Mouse (Mus musculus) midbrain, embryonic 16.5 days (tissue): ENCODE results near the gene Nhlrc1. TPM values are rescaled to one million over a fixed set of nuclear protein-coding genes. Genes with fewer than 3 reads are reported as not detected.

Experiments used
- ATAC-seq: fragments of 200-750 bp; cut with Nextera tagmentation; 2 replicates; pipeline ENCODE4 v1.8.0; 2017; ENCODE audit warnings: moderate TSS enrichment
- H3K27ac ChIP-seq: fragments of 300-500 bp; sonication (generic); 2 replicates; pipeline ENCODE4 v1.5.1; 2014; ENCODE audit warnings: mild to moderate bottlenecking, low read length, mixed read lengths
- H3K27me3 ChIP-seq: fragments of 300-500 bp; sonication (generic); 2 replicates; pipeline ENCODE4 v1.6.1; 2014; ENCODE audit warnings: low read depth, low read length, mixed read lengths; ENCODE audit not compliant: control insufficient read depth, insufficient read depth
- H3K36me3 ChIP-seq: fragments of 300-500 bp; sonication (generic); 2 replicates; pipeline ENCODE4 v1.6.1; 2014; ENCODE audit warnings: mild to moderate bottlenecking, low read length, moderate library complexity, mixed read lengths; ENCODE audit not compliant: control insufficient read depth, insufficient read depth
- H3K4me1 ChIP-seq: fragments of 300-500 bp; sonication (generic); 2 replicates; pipeline ENCODE4 v1.6.1; 2014; ENCODE audit warnings: mild to moderate bottlenecking, low read length, mixed read lengths; ENCODE audit not compliant: control insufficient read depth, insufficient read depth
- H3K4me2 ChIP-seq: fragments of 300-500 bp; sonication (generic); 2 replicates; pipeline ENCODE4 v1.6.1; 2014; ENCODE audit warnings: mild to moderate bottlenecking, low read length, mixed read lengths
- H3K4me3 ChIP-seq: fragments of 300-500 bp; sonication (generic); 2 replicates; pipeline ENCODE4 v1.5.1; 2014; ENCODE audit warnings: low read depth, mild to moderate bottlenecking, low read length, moderate library complexity, mixed read lengths
- H3K9ac ChIP-seq: fragments of 300-500 bp; sonication (generic); 2 replicates; pipeline ENCODE4 v1.6.1; 2014; ENCODE audit warnings: low read depth, low read length, mixed read lengths
- H3K9me3 ChIP-seq: fragments of 300-500 bp; sonication (generic); replicated peaks from 2 replicates; pipeline ENCODE4 v1.6.1; 2014; ENCODE audit warnings: mild to moderate bottlenecking, low read length, mixed read lengths; ENCODE audit not compliant: control insufficient read depth, poor library complexity, severe bottlenecking
- WGBS: fragments of 180-500 bp; shearing (Covaris S2); extraction: QIAGEN DNeasy Blood & Tissue Kit; methylation state at CpG from one replicate; pipeline ENCODE4 v1.1.7; 2014; 5-methylcytosine and 5-hydroxymethylcytosine counted together
- polyA plus RNA-seq: library from polyadenylated mRNA; unstranded; fragments of >200 nt; fragmentation: Nextera tagmentation; extraction: Ambion mirVana; gene quantifications from 2 replicates; pipeline ENCODE4 v1.2.1, GENCODE M21; 2015

Gene Nhlrc1
- polyA plus RNA-seq, result 19.3 and 19.9 TPM in 2 replicates

- 2% methylated on average over 63 of the region's 73 CpGs for WGBS
- no peaks in the 10 kb centered on the region for H3K36me3 ChIP-seq
Observed at GRCm38 (mm10) chr13:47014334-47015194, at the start of gene Nhlrc1. TSS of gene Nhlrc1 (minus strand) at chr13:47014850.

GRCm38 (mm10) chr13:47063985-47064760, 49.5 kb upstream of the Nhlrc1 start:
- no peak overlapping the region for H3K9ac ChIP-seq
- H3K27ac ChIP-seq, result no peak overlapping the region
- no peaks in the 10 kb centered on the region for H3K27me3 ChIP-seq
- no peaks in the 10 kb centered on the region for H3K4me1 ChIP-seq
- 86% methylated on average over 15 of the region's 15 CpGs for WGBS
- ATAC-seq, result no peak
- no peak overlapping the region for H3K4me2 ChIP-seq
- no peak overlapping the region for H3K4me3 ChIP-seq
- H3K9me3 ChIP-seq, result no peaks in the 10 kb centered on the region
- peaks cover 37% of the 10 kb centered on the region for H3K36me3 ChIP-seq

More at GRCm38 (mm10) chr13:47014334-47015194, at the start of gene Nhlrc1:
- ATAC-seq, result peak; percentile 92
- peak within 1 kb of the TSS; percentile 67 for H3K4me3 ChIP-seq
- no peaks in the 10 kb centered on the region for H3K27me3 ChIP-seq
- peaks cover 8% of the 10 kb centered on the region; the same call in 1 of the 2 replicates for H3K9me3 ChIP-seq
- peak within 1 kb of the TSS; percentile 99 for H3K4me2 ChIP-seq
- no peak within 1 kb of the TSS for H3K27ac ChIP-seq
- peak within 1 kb of the TSS; percentile 72 for H3K9ac ChIP-seq
- peaks cover 4% of the 10 kb centered on the region; the same call in 1 of the 2 replicates for H3K4me1 ChIP-seq

- no peak overlapping the region for H3K4me3 ChIP-seq
- WGBS, result 95% methylated on average over 17 of the region's 17 CpGs
- H3K36me3 ChIP-seq, result peaks cover 38% of the 10 kb centered on the region
- no peak overlapping the region for H3K27ac ChIP-seq
- H3K9me3 ChIP-seq, result no peaks in the 10 kb centered on the region
- ATAC-seq, result no peak
- no peaks in the 10 kb centered on the region for H3K4me1 ChIP-seq
- no peaks in the 10 kb centered on the region for H3K27me3 ChIP-seq
- H3K9ac ChIP-seq, result no peak overlapping the region
- H3K4me2 ChIP-seq, result no peak overlapping the region
Observed at GRCm38 (mm10) chr13:47062756-47063155, 48.1 kb upstream of the Nhlrc1 start.

- no peak overlapping the region for H3K27ac ChIP-seq
- no peak overlapping the region for H3K4me2 ChIP-seq
- 90% methylated on average over 5 of the region's 5 CpGs for WGBS
- H3K4me1 ChIP-seq, result no peaks in the 10 kb centered on the region
- no peak overlapping the region for H3K9ac ChIP-seq
- no peak for ATAC-seq
- H3K36me3 ChIP-seq, result peaks cover 27% of the 10 kb centered on the region
- H3K9me3 ChIP-seq, result no peaks in the 10 kb centered on the region
- H3K27me3 ChIP-seq, result no peaks in the 10 kb centered on the region
- H3K4me3 ChIP-seq, result no peak overlapping the region
Observed at GRCm38 (mm10) chr13:47056781-47057180, 42.1 kb upstream of the Nhlrc1 start.

GRCm38 (mm10) chr13:47056126-47056525, 41.5 kb upstream of the Nhlrc1 start:
- Histone ChIP-seq H3K27ac (no peak overlapping the region), H3K4me1 (no peaks in the 10 kb centered on the region), H3K9ac (no peak overlapping the region), H3K9me3 (no peaks in the 10 kb centered on the region), H3K4me3 (no peak overlapping the region), H3K36me3 (peaks cover 27% of the 10 kb centered on the region), H3K27me3 (no peaks in the 10 kb centered on the region), H3K4me2 (no peak overlapping the region)
- ATAC-seq, result no peak
- 87% methylated on average over 11 of the region's 11 CpGs for WGBS

GRCm38 (mm10) chr13:47053971-47054370, 39.3 kb upstream of the Nhlrc1 start:
- no peak overlapping the region for H3K9ac ChIP-seq
- H3K4me2 ChIP-seq, result no peak overlapping the region
- ATAC-seq, result no peak
- WGBS, result 44% methylated on average over 10 of the region's 10 CpGs
- H3K4me1 ChIP-seq, result no peaks in the 10 kb centered on the region
- no peak overlapping the region for H3K27ac ChIP-seq
- H3K9me3 ChIP-seq, result no peaks in the 10 kb centered on the region
- H3K4me3 ChIP-seq, result no peak overlapping the region
- no peaks in the 10 kb centered on the region for H3K27me3 ChIP-seq
- peaks cover 32% of the 10 kb centered on the region for H3K36me3 ChIP-seq

- no peak overlapping the region for H3K9ac ChIP-seq
- no peak for ATAC-seq
- 0 out of 2 replicates have a peak, but pooled peaks cover under 1% of the 10 kb centered on the region for H3K4me1 ChIP-seq
- no peaks in the 10 kb centered on the region for H3K9me3 ChIP-seq
- no peak overlapping the region for H3K27ac ChIP-seq
- H3K36me3 ChIP-seq, result peaks cover 30% of the 10 kb centered on the region
- H3K27me3 ChIP-seq, result no peaks in the 10 kb centered on the region
- no peak overlapping the region for H3K4me3 ChIP-seq
- H3K4me2 ChIP-seq, result no peak overlapping the region
- 93% methylated on average over 4 of the region's 4 CpGs for WGBS
Observed at GRCm38 (mm10) chr13:47050009-47050408, 35.4 kb upstream of the Nhlrc1 start.

- H3K9me3 ChIP-seq, result no peaks in the 10 kb centered on the region
- no peak overlapping the region for H3K27ac ChIP-seq
- no peak overlapping the region for H3K4me2 ChIP-seq
- H3K9ac ChIP-seq, result no peak overlapping the region
- peaks cover 9% of the 10 kb centered on the region for H3K4me1 ChIP-seq
- peaks cover 26% of the 10 kb centered on the region for H3K36me3 ChIP-seq
- 94% methylated on average over 4 of the region's 4 CpGs for WGBS
- H3K27me3 ChIP-seq, result no peaks in the 10 kb centered on the region
- no peak overlapping the region for H3K4me3 ChIP-seq
- no peak for ATAC-seq
Observed at GRCm38 (mm10) chr13:47047996-47048395, 33.3 kb upstream of the Nhlrc1 start.

GRCm38 (mm10) chr13:47044617-47044947, 29.9 kb upstream of the Nhlrc1 start, which contains the start of gene Tpmt:
TSS of gene Tpmt (minus strand) at chr13:47044737.
- peak within 1 kb of the TSS; percentile 57 for H3K4me3 ChIP-seq
- H3K4me1 ChIP-seq, result peaks cover 12% of the 10 kb centered on the region
- peak within 1 kb of the TSS; percentile 69 for H3K9ac ChIP-seq
- peaks cover 9% of the 10 kb centered on the region for H3K36me3 ChIP-seq
- H3K27ac ChIP-seq, result peak within 1 kb of the TSS; percentile 83
- peak within 1 kb of the TSS; percentile 98 for H3K4me2 ChIP-seq
- no peaks in the 10 kb centered on the region for H3K27me3 ChIP-seq
- ATAC-seq, result no peak
- no peaks in the 10 kb centered on the region for H3K9me3 ChIP-seq
- WGBS, result 15% methylated on average over 10 of the region's 10 CpGs
